Mouse (Mus musculus): Measurements from ENCODE around the gene Vamp3. TPM values are rescaled to one million over a fixed set of nuclear protein-coding genes. Genes with fewer than 3 reads are reported as not detected.

Gene Vamp3
- polyA plus RNA-seq, 2 experiments, result 50.7 to 94.8 TPM

DNA sequence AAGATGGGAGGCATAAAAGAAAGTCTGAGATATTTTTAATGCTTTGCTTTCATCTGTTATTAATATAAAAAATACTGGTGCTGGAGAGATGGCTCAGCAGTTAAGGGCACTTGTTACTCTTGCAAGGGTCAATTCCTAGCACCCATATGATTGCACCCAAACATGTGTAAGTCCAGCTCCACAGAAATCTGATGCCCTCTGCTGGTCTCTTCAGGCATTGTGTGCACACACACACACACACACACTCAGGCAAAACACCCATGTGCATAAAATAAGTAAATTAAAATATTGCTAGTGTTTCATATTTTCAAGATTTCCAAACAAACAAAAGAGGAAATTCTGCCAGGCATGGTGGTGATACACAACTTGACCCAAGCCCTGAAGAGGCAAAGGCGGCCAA is 29.6 kb upstream of the Vamp3 start:
- Histone ChIP-seq H3K9ac (ENCODE audit: low read depth, low read length, severe bottlenecking) (no peak overlapping the region), H3K36me3 (ENCODE audit: control insufficient read depth, insufficient read depth, low read length) (peaks cover 10% of the 10 kb centered on the region; the same call in 1 of the 2 replicates), H3K9me3 (ENCODE audit: control insufficient read depth, low read length) (no peaks in the 10 kb centered on the region), H3K27me3 (ENCODE audit: control insufficient read depth, insufficient read depth, low read length) (no peaks in the 10 kb centered on the region), H3K27ac (replicated peaks; ENCODE audit: low read depth, low read length) (no peak overlapping the region), H3K4me3 (replicated peaks; ENCODE audit: low read length) (no peak overlapping the region), H3K4me1 (ENCODE audit: control insufficient read depth, insufficient read depth, low read length) (no peaks in the 10 kb centered on the region), H3K4me2 (replicated peaks; ENCODE audit: low read depth, low read length, severe bottlenecking) (no peak overlapping the region)
- no peak for DNase-seq (ENCODE audit: low spot score)
- TF ChIP-seq POLR2A (IDR thresholded peaks at IDR 0.05; ENCODE audit: borderline replicate concordance, extremely low read depth, insufficient read depth, insufficient read length), result no peak
- no peak for ATAC-seq (ENCODE audit: low FRiP score, low read depth)
- WGBS, result 91% methylated on average over 1 of the region's 1 CpGs

DNA sequence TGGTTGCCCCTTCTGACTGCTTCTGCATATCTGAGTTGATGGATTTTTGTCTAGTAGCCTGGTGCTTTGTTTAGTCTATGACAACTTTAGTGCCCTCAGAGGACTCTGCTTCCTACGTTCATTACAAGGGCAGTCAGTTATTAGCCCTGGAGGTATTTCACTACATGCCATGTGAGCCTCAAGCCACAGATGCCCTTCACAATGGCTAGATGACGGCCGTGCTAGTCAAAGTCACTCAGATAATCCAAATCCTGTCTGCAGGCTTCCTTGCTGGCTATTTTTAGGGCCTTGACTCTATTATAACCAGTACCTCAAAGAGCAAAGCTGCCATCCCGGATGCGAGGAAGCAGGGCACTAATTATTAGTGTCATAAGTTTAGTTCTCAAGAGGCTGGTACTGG is 25.3 kb upstream of the Vamp3 start:
- Histone ChIP-seq H3K36me3 (ENCODE audit: control insufficient read depth, insufficient read depth, low read length) (peaks cover 10% of the 10 kb centered on the region; the same call in 1 of the 2 replicates), H3K9me3 (ENCODE audit: control insufficient read depth, low read length) (no peaks in the 10 kb centered on the region), H3K4me2 (replicated peaks; ENCODE audit: low read depth, low read length, severe bottlenecking) (no peak overlapping the region), H3K4me3 (replicated peaks; ENCODE audit: low read length) (no peak overlapping the region), H3K9ac (ENCODE audit: low read depth, low read length, severe bottlenecking) (no peak overlapping the region), H3K27me3 (ENCODE audit: control insufficient read depth, insufficient read depth, low read length) (no peaks in the 10 kb centered on the region), H3K27ac (replicated peaks; ENCODE audit: low read depth, low read length) (no peak overlapping the region), H3K4me1 (ENCODE audit: control insufficient read depth, insufficient read depth, low read length) (no peaks in the 10 kb centered on the region)
- ATAC-seq (ENCODE audit: low FRiP score, low read depth) (no peak), DNase-seq (ENCODE audit: low spot score) (no peak)
- WGBS, result 77% methylated on average over 5 of the region's 5 CpGs
- no peak for TF ChIP-seq POLR2A (IDR thresholded peaks at IDR 0.05; ENCODE audit: borderline replicate concordance, extremely low read depth, insufficient read depth, insufficient read length)

DNA sequence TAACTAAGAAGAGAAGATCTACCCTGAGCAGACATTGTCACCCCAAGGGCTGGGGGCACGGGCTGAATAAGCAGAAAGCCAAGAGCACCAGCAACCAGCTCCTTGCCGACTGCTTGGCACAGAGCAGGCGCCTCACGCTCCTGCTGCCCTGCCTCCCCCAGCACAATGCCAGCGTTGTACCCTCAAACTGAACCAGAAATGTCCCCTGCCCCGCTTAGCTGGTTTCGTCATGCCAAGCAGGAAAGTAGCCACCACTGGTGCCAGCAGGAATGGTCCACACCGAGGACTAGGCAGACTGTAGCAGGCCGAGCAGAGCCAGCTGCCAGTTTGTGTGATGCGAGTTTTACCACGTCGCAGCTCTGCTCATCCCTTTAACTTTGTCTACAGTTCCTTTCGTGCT is 24.2 kb upstream of the Vamp3 start:
- H3K36me3 ChIP-seq (ENCODE audit: control insufficient read depth, insufficient read depth, low read length), result peaks cover 18% of the 10 kb centered on the region
- H3K4me3 ChIP-seq (replicated peaks; ENCODE audit: low read length), result no peak overlapping the region
- H3K4me1 ChIP-seq (ENCODE audit: control insufficient read depth, insufficient read depth, low read length), result no peaks in the 10 kb centered on the region
- H3K9me3 ChIP-seq (ENCODE audit: control insufficient read depth, low read length), result no peaks in the 10 kb centered on the region
- H3K4me2 ChIP-seq (replicated peaks; ENCODE audit: low read depth, low read length, severe bottlenecking), result no peak overlapping the region
- ATAC-seq (ENCODE audit: low FRiP score, low read depth) (no peak), DNase-seq (ENCODE audit: low spot score) (no peak)
- no peaks in the 10 kb centered on the region for H3K27me3 ChIP-seq (ENCODE audit: control insufficient read depth, insufficient read depth, low read length)
- no peak for TF ChIP-seq POLR2A (IDR thresholded peaks at IDR 0.05; ENCODE audit: borderline replicate concordance, extremely low read depth, insufficient read depth, insufficient read length)
- no peak overlapping the region for H3K9ac ChIP-seq (ENCODE audit: low read depth, low read length, severe bottlenecking)
- 94% methylated on average over 13 of the region's 13 CpGs for WGBS
- H3K27ac ChIP-seq (replicated peaks; ENCODE audit: low read depth, low read length), result no peak overlapping the region

DNA sequence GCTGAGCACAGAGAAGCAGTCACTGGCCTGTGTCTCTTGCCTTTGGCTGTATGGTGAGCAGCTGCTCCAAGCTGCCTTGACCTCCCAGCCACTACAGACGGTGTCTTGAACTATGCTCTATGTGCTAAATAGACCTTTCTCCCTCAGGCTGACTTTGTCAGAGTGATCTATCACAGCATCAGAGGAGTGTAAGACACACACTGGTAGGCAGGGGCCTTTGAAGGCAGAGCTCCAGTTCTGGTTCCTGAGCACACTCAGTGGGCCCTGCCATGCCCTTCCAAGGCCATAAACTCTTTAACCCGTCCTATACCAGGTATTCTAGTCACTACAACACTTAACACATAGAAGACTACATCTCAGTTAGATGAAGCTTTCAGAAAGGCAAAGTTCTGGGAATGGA is 23.6 kb upstream of the Vamp3 start:
- DNase-seq (ENCODE audit: low spot score) (no peak), ATAC-seq (ENCODE audit: low FRiP score, low read depth) (no peak)
- no peak overlapping the region for H3K9ac ChIP-seq (ENCODE audit: low read depth, low read length, severe bottlenecking)
- H3K36me3 ChIP-seq (ENCODE audit: control insufficient read depth, insufficient read depth, low read length), result peaks cover 21% of the 10 kb centered on the region
- no peak overlapping the region for H3K4me2 ChIP-seq (replicated peaks; ENCODE audit: low read depth, low read length, severe bottlenecking)
- no peaks in the 10 kb centered on the region for H3K4me1 ChIP-seq (ENCODE audit: control insufficient read depth, insufficient read depth, low read length)
- no peak for TF ChIP-seq POLR2A (IDR thresholded peaks at IDR 0.05; ENCODE audit: borderline replicate concordance, extremely low read depth, insufficient read depth, insufficient read length)
- no peak overlapping the region for H3K27ac ChIP-seq (replicated peaks; ENCODE audit: low read depth, low read length)
- no peak overlapping the region for H3K4me3 ChIP-seq (replicated peaks; ENCODE audit: low read length)
- WGBS, result 58% methylated on average over 2 of the region's 2 CpGs
- H3K27me3 ChIP-seq (ENCODE audit: control insufficient read depth, insufficient read depth, low read length), result no peaks in the 10 kb centered on the region
- H3K9me3 ChIP-seq (ENCODE audit: control insufficient read depth, low read length), result no peaks in the 10 kb centered on the region

DNA sequence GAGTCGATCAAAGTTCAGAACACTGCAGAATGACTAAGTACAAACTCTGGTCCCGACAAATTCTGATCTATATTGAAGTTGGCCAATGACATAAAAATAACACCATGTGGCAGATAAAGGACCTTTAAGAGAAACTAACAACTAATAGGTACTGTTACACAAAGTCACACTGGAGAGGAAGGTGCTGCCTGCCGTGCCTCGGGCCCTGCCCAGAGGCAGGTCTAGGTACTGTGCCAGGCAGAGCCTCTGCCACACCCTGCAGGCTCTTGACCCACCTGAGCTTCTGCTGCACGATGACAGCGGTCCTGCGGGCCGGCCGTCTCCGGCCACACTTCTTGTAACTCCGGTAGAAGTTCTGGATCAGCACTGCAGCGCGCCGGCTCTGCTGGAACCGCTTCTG is 17.1 kb upstream of the Vamp3 start:
- Histone ChIP-seq H3K9me3 (ENCODE audit: control insufficient read depth, low read length) (no peaks in the 10 kb centered on the region), H3K27me3 (ENCODE audit: control insufficient read depth, insufficient read depth, low read length) (no peaks in the 10 kb centered on the region), H3K4me3 (replicated peaks; ENCODE audit: low read length) (no peak overlapping the region), H3K36me3 (ENCODE audit: control insufficient read depth, insufficient read depth, low read length) (peaks cover 23% of the 10 kb centered on the region), H3K4me2 (replicated peaks; ENCODE audit: low read depth, low read length, severe bottlenecking) (no peak overlapping the region), H3K27ac (replicated peaks; ENCODE audit: low read depth, low read length) (no peak overlapping the region), H3K4me1 (ENCODE audit: control insufficient read depth, insufficient read depth, low read length) (no peaks in the 10 kb centered on the region), H3K9ac (ENCODE audit: low read depth, low read length, severe bottlenecking) (no peak overlapping the region)
- TF ChIP-seq POLR2A (IDR thresholded peaks at IDR 0.05; ENCODE audit: borderline replicate concordance, extremely low read depth, insufficient read depth, insufficient read length), result no peak
- 95% methylated on average over 15 of the region's 15 CpGs for WGBS
- ATAC-seq (ENCODE audit: low FRiP score, low read depth) (no peak), DNase-seq (ENCODE audit: low spot score) (no peak)

Data from limb, embryonic 14.5 days (tissue).